Mouse (Mus musculus) left cerebral cortex, adult 2 months (tissue): Measurements from ENCODE around the gene Fbxl3. TPM values are rescaled to one million over a fixed set of nuclear protein-coding genes. Genes with fewer than 3 reads are reported as not detected.

Source experiments
- DNase-seq, 2 experiments: peaks; one replicate each; pipeline ENCODE4 v3.0.0; 2021 to 2022; ENCODE audit warnings: low spot score in 2 of 2, mixed read lengths in 1 of 2; ENCODE audit errors: extremely low spot score in 1 of 2
- H3K27ac ChIP-seq: fragments of 200-600 bp; 2 replicates; pipeline ENCODE4 v1.8.1; 2022
- H3K4me3 ChIP-seq: fragments of 200-600 bp; 2 replicates; pipeline ENCODE4 v1.8.1; 2022
- CTCF ChIP-seq: fragments of 200-600 bp; IDR thresholded peaks from 2 replicates; pipeline ENCODE4 v1.8.1; 2022; ENCODE audit warnings: antibody characterized with exemption, mild to moderate bottlenecking, moderate library complexity
- intact Hi-C: fragments of 180-260 bp; cut with DNase I; formaldehyde crosslinking; loops from one replicate; pipeline ENCODE4 v1.15.1; 2025
- long read RNA-seq, 2 experiments: library from polyadenylated mRNA; stranded (forward); transcript quantifications; one replicate each; pipeline ENCODE4 v2.0.0; 2021; ENCODE audit warnings: borderline mapping rate in 2 of 2
- total RNA-seq, 2 experiments: library from RNA; stranded (reverse); gene quantifications; 2 replicates each; pipeline ENCODE4 v1.2.3; 2021

The Fbxl3 gene
- total RNA-seq, result 100 to 1,000 TPM in 1 of 2 experiments, 10 to 100 TPM in 1; 99.8 to 105 TPM
- long read RNA-seq, experiment 1, full-length matches to known transcripts, result 77 of 107 reads
- long read RNA-seq, experiment 1, partial matches to known transcripts, result 6 of 107 reads
- long read RNA-seq, experiment 1, other reads (novel, unspliced or antisense), result 24 of 107 reads
- long read RNA-seq, experiment 2, full-length matches to known transcripts, result 77 of 102 reads
- long read RNA-seq, experiment 2, partial matches to known transcripts, result 8 of 102 reads
- long read RNA-seq, experiment 2, other reads (novel, unspliced or antisense), result 17 of 102 reads

DNA sequence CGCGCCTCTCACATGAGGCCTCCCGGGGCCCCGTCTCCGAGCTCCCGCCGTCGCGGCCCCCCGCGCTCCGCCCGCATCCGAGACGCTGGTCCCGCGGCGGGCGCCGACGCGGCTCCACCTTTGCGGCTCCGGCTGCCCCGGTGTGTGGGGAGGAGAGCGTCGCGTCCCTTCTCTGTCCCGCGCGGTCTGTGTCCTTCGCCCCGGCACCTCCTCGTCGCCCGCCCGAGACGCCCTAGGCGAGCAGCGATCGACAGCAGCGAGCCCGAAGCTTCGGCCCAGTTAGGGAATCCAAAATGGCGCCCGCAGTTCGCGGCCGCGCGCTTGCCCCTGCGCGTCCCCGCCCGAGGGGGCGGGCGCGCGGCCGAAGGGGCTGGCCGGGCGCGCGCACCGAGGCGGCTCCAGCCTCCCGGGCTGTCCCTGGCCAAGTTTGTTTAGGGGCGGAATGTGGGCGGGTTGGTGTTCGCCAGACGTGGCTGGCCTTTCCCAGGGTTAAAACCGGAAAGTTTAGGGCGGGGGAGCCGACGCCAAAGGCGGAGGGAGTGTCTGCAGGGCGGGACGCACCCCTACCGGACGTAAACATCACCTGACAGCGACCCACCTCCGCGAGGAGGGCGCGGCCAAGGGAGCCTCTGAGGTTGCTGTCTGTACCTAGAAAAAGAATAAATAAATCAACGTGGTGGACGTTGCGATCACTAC, at the start of gene Fbxl3:
Fbxl3 (minus strand) TSS at position 329 of the 696 bp plus-strand sequence.
- H3K27ac ChIP-seq, result peak within 1 kb of the TSS; percentile 99
- H3K4me3 ChIP-seq, result peak within 1 kb of the TSS; percentile 97
- intact Hi-C loops, result loop anchor here (1.0 to 10.0 kb wide), 3 partner anchors 29 to 565 kb away; partner anchors contain the start of gene Cln5
- DNase-seq, result peak; percentile 82 to 84
- TF ChIP-seq CTCF, result no peak; the same call in 1 of the 2 replicates

DNA sequence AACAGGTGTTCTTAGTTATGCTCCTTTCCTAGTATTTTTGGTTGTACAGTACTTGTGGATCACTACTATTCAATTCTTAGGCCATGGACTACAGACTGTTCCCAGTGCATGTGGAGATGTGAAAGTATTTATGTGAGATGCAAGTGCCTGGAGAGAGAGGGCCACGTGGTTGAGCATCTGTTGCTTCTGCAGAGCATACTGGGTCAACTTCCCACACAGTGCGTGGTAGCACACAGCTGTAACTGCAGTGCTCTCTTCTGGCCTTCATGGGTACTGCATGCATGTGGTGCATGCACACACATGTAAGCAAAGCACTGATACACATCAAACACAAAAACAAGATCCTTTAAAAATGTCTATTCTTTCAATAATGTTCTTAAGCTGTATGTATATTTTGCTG, 32.6 kb upstream of the Fbxl3 start:
- Histone ChIP-seq H3K4me3 (no peak overlapping the region), H3K27ac (no peak overlapping the region)
- intact Hi-C loops, result no loop called here
- no peak for DNase-seq
- TF ChIP-seq CTCF, result peak; percentile 50

DNA sequence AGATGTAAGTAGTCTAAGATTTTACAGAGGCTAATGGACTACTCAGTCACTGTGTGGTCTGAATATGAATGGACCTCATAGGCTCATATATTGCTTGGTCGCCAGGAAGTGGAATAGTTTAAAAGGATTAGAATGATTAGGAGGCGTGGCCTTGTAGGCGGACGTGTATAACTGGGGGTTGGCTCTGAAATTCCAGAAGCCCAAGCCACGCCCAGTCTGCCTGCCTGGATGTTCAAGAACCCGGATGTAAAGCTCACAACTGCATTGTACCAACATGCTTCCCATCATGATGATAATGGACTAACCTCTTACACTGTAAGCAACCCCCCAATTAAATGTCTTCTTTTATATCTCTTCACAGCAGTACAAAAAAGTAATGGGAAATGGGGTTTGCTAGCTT, 26.4 kb upstream of the Fbxl3 start:
- intact Hi-C loops, result no loop called here
- H3K4me3 ChIP-seq, result no peak overlapping the region
- no peak for TF ChIP-seq CTCF

DNA sequence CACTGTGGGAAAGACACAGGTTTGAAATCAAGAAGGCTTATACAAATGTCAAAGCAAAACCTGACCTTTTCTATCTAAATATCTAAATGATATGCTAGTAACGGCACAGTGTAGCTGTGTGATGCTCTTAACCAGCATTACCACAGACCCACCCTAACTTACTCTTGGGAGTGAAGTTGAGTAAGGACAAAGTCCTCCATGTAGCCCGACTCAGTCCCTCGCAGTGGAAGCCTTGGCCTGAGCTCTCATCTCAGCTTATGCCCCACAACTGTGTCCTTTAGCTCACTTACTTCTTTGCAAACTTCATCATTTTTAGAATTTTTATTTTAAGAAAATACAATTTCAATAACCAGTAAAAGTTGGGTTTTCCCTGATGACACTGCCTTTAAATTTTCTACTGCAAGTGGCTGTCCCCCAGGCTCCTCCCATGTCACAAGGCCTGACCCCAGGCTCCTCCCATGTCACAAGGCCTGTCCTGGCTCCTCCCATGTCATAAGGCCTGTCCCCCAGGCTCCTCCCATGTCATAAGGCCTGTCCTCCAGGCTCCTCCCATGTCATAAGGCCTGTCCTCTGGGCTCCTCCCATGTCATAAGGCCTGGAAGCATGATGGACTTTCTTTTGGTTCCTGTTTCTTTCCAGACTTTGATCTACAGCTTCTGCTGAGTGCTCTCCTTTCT, 15.8 kb upstream of the Fbxl3 start:
- intact Hi-C loops, result loop anchor here (5.0 kb wide), 1 partner anchor 37 kb away; no protein-coding TSS in a partner anchor
- Histone ChIP-seq H3K4me3 (no peak overlapping the region), H3K27ac (no peak overlapping the region)
- TF ChIP-seq CTCF, result no peak
- DNase-seq, result no peak

More for the DNA sequence above, 26.4 kb upstream of the Fbxl3 start:
- DNase-seq, result no peak
- H3K27ac ChIP-seq, result no peak overlapping the region

DNA sequence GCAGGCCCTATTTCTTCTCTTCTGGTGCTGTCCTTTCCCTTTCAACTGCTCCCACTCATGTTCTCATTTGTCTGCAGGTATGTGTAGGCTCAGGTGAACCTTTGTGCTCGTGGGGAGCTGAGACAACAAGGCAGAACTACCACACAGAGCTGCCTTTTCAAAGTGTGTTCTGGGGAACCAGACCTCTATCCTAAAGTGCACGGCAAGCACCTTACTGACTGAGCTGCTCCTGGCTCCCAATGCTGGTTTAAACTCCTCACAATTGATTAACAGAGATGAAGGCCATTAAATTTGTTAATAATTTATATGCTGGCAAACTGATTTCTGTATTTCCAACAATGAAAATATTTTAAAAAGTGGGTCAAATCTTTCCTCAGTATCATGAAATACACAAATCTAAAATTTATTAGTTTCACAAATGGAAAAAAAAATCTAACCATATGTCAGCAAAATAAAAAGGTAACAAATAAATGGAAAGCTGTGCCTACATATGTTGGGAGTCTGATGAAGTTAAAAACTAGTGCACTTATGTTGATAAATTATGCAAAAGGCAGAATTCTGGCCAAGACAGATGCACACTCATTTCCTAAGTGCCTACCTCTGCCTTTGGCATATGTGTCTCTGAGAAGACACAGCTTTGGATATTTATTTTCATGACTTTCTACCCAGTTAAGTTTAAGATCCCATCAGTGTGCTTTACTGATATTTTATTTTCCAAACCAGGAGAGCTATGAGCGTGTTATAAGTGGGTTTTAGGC, 13.4 kb upstream of the Fbxl3 start:
- intact Hi-C loops, result loop anchor here (5.0 kb wide), 1 partner anchor 40 kb away; no protein-coding TSS in a partner anchor
- no peak for TF ChIP-seq CTCF

DNA sequence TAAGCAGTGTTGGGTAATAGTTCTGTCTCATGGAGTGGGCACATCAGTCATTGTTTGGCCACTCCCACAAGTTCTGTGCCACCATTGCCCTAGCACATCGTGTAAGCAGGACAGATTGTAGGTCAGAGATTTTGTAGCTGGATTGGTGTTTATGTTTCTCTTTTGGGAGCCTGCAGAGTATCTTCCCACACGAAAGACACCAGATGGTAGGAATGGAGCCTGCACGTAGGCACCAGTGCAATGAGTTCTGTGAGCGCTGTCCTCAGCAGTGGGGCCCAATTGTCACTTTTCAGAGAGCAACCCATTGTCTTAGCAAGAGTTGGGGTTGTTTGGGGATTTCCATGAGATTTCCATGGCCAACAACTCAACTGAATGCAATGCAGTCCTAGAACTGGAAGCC, 10.6 kb upstream of the Fbxl3 start:
- intact Hi-C loops, result loop anchor here (5.0 kb wide), 1 partner anchor 42 kb away; no protein-coding TSS in a partner anchor
- Histone ChIP-seq H3K27ac (no peak overlapping the region), H3K4me3 (no peak overlapping the region)
- peak in 1 of 2 experiments; percentile 38 for DNase-seq
- TF ChIP-seq CTCF, result no peak; the same call in 1 of the 2 replicates

More for the DNA sequence above, 13.4 kb upstream of the Fbxl3 start:
- no peak for DNase-seq
- no peak overlapping the region for H3K4me3 ChIP-seq
- H3K27ac ChIP-seq, result no peak overlapping the region

DNA sequence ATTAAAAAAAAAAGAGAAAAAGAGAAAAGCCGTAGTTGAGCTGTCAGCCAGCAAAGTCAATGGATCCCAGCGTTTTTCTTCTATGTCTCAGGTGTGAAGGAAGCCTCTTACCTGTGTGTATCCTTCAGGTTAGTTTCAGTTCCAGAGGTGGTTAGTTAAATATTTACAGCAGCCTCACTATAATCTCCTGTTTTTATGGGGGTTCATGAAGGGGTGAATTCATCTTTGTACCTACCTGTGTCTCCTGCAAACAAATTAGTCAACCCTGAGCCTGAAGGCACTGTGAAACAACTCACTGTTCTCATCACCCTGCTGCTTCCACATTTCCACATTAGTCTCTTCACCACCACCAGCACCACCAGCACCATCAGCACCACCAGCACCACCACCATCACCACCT, 6.9 kb upstream of the Fbxl3 start:
- Histone ChIP-seq H3K4me3 (no peak overlapping the region), H3K27ac (no peak overlapping the region)
- no peak for DNase-seq
- intact Hi-C loops, result no loop called here
- no peak for TF ChIP-seq CTCF

DNA sequence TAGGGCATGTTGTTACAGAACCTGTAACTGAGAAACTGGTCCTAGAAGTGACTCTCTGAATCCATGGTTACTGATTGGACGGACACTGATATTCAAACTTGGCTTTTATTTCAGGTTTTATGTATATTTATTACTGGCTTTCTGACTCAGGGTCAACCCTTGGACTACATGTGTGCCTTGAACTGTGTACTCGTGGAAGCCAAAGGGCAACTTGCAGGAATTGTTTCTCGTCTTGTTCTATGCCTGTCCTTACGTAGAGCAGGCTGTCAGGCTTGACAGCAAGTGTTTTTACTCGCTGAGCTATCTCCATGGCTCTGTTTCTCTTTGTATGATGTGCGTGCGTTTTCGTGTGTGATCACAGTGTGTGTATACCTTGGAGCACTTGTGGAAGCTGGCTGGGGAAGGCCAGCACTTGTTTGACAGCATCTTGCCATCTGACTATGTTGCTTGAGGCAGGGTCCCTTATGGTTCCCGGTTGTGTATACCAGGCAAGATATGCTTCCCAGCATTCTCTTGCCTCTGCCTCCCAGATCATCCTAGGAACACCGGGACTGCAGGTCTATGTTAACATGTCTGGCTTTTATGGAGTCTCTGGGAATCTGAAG, 3.5 kb upstream of the Fbxl3 start:
- H3K4me3 ChIP-seq, result no peak overlapping the region
- TF ChIP-seq CTCF, result no peak
- DNase-seq, result no peak
- intact Hi-C loops, result no loop called here
- no peak overlapping the region for H3K27ac ChIP-seq

DNA sequence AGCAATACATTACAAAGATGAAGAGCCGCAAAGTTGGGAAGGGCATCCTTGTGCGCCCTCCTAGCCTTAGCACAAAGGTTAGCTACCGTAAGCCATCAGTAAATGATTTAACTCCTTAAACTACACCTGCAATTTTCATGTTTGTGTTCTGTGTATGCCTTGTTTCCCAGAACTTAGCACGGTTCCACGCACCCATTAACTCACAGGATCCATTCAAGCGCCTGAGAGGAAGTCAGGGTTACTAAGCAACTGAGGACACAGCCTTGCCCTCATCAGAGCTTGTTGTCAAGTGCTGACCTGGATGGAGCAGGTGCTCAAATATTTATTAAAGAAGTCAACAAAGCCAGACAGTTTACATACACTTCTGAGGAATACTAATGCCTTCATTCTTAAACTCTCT, 2.9 kb upstream of the Fbxl3 start:
- DNase-seq, result no peak
- no peak overlapping the region for H3K27ac ChIP-seq
- intact Hi-C loops, result no loop called here

DNA sequence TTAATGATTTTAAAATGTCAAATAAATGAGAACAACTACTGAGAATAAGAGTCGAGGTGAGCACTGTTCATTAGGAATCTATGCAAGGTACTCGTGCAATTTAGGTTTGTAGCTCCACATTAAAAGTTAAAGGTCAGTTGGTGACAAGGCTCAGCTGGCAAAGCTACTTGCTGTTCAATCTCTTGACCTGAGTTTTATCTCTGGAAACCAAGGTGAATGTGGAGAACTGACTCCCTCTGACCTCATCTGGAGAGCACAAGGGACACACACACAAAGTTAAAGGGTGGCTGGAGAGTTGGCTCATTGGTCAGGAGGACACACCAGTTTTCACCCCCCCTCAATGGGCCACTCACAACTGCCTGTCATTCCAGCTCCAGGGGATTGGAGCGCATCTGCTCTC, 1.8 kb upstream of the Fbxl3 start:
- no peak for TF ChIP-seq CTCF
- no peak overlapping the region for H3K27ac ChIP-seq
- H3K4me3 ChIP-seq, result no peak overlapping the region
- DNase-seq, result no peak
- intact Hi-C loops, result no loop called here

More for the DNA sequence above, 2.9 kb upstream of the Fbxl3 start:
- no peak overlapping the region for H3K4me3 ChIP-seq
- TF ChIP-seq CTCF, result no peak

DNA sequence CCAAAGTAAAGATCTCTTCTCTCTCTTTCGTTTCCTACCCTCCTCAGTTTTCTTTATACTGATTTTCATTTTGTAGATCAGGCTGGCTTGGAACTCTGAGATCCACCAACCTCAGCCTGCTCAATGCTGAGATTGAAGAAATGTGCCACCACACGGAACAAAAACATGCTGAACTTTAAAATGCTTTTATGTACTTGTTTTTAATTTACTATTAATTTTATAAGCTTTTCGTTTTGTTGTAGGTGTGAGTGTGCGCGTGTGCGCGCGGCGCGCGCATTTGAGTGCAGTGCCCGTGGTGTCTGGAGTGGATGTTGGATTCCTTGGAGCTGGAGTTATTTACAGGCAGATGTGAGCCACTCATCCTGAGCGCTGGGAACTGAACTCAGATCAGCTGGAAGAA, 930 bp upstream of the Fbxl3 start:
- H3K27ac ChIP-seq, result peak overlapping the region; percentile 99; the same call in 1 of the 2 replicates
- intact Hi-C loops, result no loop called here
- DNase-seq, result no peak
- H3K4me3 ChIP-seq, result no peak overlapping the region
- no peak for TF ChIP-seq CTCF
